Mouse (Mus musculus) liver, embryonic 15.5 days (tissue): ENCODE measurements around the gene Wdsub1. TPM values are rescaled to one million over a fixed set of nuclear protein-coding genes. Genes with fewer than 3 reads are reported as not detected.
"Not testable (repeated sequence)": the region's sequence is repeated elsewhere in the genome, so short reads cannot be mapped to it uniquely, and the experiment has no call there.

Source experiments
- ATAC-seq: fragments of 200-750 bp; cut with Nextera tagmentation; 2 replicates; pipeline ENCODE4 v1.8.0; 2017; ENCODE audit warnings: moderate number of reproducible peaks, mild to moderate bottlenecking, moderate library complexity; ENCODE audit not compliant: insufficient read depth
- H3K27ac ChIP-seq: fragments of 300-500 bp; sonication (generic); replicated peaks from 2 replicates; pipeline ENCODE4 v1.5.1; 2015; ENCODE audit warnings: mild to moderate bottlenecking, inconsistent platforms
- H3K27me3 ChIP-seq: fragments of 300-500 bp; sonication (generic); 2 replicates; pipeline ENCODE4 v1.6.1; 2015; ENCODE audit warnings: mild to moderate bottlenecking, inconsistent platforms
- H3K36me3 ChIP-seq: fragments of 300-500 bp; sonication (generic); replicated peaks from 2 replicates; pipeline ENCODE4 v1.6.1; 2015; ENCODE audit warnings: moderate library complexity, mild to moderate bottlenecking, inconsistent platforms
- H3K4me1 ChIP-seq: fragments of 300-500 bp; sonication (generic); replicated peaks from 2 replicates; pipeline ENCODE4 v1.6.1; 2015; ENCODE audit warnings: inconsistent platforms
- H3K4me2 ChIP-seq: fragments of 300-500 bp; sonication (generic); 2 replicates; pipeline ENCODE4 v1.6.1; 2015; ENCODE audit warnings: moderate library complexity, mild to moderate bottlenecking, inconsistent platforms
- H3K4me3 ChIP-seq: fragments of 300-500 bp; sonication (generic); replicated peaks from 2 replicates; pipeline ENCODE4 v1.5.1; 2015; ENCODE audit warnings: mild to moderate bottlenecking, inconsistent platforms
- H3K9ac ChIP-seq: fragments of 300-500 bp; sonication (generic); 2 replicates; pipeline ENCODE4 v1.6.1; 2015; ENCODE audit warnings: moderate library complexity, mild to moderate bottlenecking, inconsistent platforms
- H3K9me3 ChIP-seq: fragments of 300-500 bp; sonication (generic); replicated peaks from 2 replicates; pipeline ENCODE4 v1.6.1; 2016; ENCODE audit warnings: inconsistent platforms
- WGBS: fragments of 180-500 bp; shearing (Covaris S2); methylation state at CpG from one replicate; pipeline ENCODE4 v1.1.7; 2015; ENCODE audit warnings: mixed read lengths; ENCODE audit not compliant: insufficient replicate concordance; 5-methylcytosine and 5-hydroxymethylcytosine counted together
- polyA plus RNA-seq: library from polyadenylated mRNA; unstranded; fragments of >200 nt; fragmentation: Nextera tagmentation; extraction: Ambion mirVana; gene quantifications from 2 replicates; pipeline ENCODE4 v1.2.1, GENCODE M21; 2015

The Wdsub1 gene
- polyA plus RNA-seq, 1 experiment from 2014 or later: 8.4 TPM

DNA sequence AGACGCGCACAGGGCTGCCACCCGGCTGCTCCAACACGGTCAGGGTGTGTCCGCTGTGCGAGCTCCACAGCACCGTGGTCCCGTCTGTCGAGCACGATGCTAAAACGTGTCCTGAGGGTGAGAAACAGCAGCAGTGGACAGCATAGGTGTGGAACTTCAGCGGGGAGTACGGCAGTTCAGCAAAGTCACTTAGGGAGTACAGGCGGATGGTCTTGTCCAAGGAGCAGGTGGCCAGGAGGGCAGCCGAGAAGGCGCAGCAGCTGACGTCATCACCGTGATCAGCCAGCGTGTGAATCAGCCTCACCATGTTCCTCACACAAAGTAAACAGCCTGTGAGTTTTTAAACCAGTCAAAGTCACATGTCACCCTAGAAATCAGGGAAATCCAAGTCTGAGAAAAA is 4.2 kb downstream of the Wdsub1 start:
- no peak for ATAC-seq
- WGBS: 76% methylated on average over 19 of the region's 19 CpGs
- Histone ChIP-seq H3K27ac (no peak overlapping the region), H3K9me3 (no peaks in the 10 kb centered on the region), H3K27me3 (no peaks in the 10 kb centered on the region), H3K36me3 (no peaks in the 10 kb centered on the region), H3K4me1 (peaks cover 18% of the 10 kb centered on the region), H3K4me3 (no peak overlapping the region), H3K9ac (no peak overlapping the region), H3K4me2 (no peak overlapping the region)

DNA sequence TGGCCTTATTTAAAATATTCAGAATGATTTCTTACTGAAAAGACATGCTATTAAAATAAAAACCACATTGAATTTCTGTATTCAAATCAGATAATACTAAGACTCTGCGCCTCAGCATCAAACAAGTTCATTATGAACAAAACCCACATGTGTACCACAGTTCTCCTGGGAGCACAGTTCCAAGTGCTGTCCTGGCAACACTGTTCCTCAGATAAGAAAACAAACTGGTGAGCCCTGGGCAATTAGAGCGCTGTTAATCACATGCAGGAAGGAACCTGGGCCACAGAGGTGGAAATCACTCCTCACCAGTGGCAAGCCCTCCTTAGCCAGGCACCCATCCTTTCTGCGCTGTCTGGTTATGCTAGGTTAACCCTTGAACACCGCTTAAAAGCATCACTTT is 5.1 kb downstream of the Wdsub1 start:
- no peaks in the 10 kb centered on the region for H3K9me3 ChIP-seq
- H3K4me2 ChIP-seq: no peak overlapping the region
- peaks cover 11% of the 10 kb centered on the region for H3K4me1 ChIP-seq
- no peaks in the 10 kb centered on the region for H3K36me3 ChIP-seq
- no peak overlapping the region for H3K27ac ChIP-seq
- no peak overlapping the region for H3K9ac ChIP-seq
- H3K4me3 ChIP-seq: no peak overlapping the region
- ATAC-seq: no peak
- no peaks in the 10 kb centered on the region for H3K27me3 ChIP-seq
- WGBS: 66% methylated on average over 4 of the region's 4 CpGs

- no peak overlapping the region for H3K4me3 ChIP-seq
- no peaks in the 10 kb centered on the region for H3K36me3 ChIP-seq
- H3K27me3 ChIP-seq: no peaks in the 10 kb centered on the region
- ATAC-seq: no peak
- H3K9me3 ChIP-seq: no peaks in the 10 kb centered on the region
- WGBS: 83% methylated on average over 15 of the region's 15 CpGs
- no peak overlapping the region for H3K9ac ChIP-seq
- H3K4me1 ChIP-seq: peaks cover 3% of the 10 kb centered on the region
- H3K27ac ChIP-seq: no peak overlapping the region
- H3K4me2 ChIP-seq: no peak overlapping the region
Observed at GRCm38 (mm10) chr2:59876482-59876881, 5.9 kb downstream of the Wdsub1 start.

DNA sequence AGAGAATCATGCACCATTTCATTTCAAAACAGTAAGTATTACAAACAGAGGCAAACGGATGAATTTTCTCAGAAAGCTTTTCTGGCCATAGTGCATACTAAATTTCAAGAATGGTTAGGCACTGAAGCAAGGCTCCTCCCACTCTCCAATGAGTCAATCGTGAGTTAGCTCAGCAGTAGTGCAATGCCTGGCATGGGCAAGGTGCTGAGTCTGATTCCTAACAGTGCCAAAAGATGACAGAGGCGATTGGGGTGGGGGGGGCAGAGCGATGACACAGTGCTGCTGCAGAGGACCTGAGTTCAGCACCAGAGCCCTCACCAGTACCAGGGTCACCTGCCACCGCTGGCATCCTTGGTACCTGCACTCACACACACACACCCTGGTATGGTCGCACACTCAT is 11.9 kb downstream of the Wdsub1 start:
- H3K9ac ChIP-seq: no peak overlapping the region
- no peaks in the 10 kb centered on the region for H3K36me3 ChIP-seq
- H3K27me3 ChIP-seq: no peaks in the 10 kb centered on the region
- no peak overlapping the region for H3K4me2 ChIP-seq
- ATAC-seq: no peak
- WGBS: 71% methylated on average over 6 of the region's 6 CpGs
- no peak overlapping the region for H3K27ac ChIP-seq
- H3K9me3 ChIP-seq: no peaks in the 10 kb centered on the region
- H3K4me3 ChIP-seq: no peak overlapping the region
- no peaks in the 10 kb centered on the region for H3K4me1 ChIP-seq

DNA sequence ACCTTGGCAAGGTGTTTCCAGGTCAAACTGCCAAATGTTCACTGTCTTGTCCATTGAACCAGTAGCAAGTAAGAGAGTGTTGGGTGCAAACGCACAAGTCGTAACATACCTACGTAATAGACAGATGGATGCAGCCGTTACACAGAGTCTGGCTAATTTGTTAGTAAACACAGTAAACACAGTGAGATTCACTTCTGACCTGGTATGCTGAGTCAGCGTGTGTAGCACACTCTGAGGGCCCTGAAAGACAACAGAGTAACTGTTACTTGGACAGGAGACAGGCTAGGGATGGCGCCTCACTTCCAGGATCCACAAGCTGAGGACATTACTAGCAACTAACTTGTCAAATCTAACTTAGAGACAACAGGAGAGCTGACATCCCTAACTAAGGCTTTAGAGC is 19.8 kb downstream of the Wdsub1 start:
- no peaks in the 10 kb centered on the region for H3K4me1 ChIP-seq
- no peak for ATAC-seq
- 68% methylated on average over 6 of the region's 6 CpGs for WGBS
- H3K27ac ChIP-seq: no peak overlapping the region
- no peaks in the 10 kb centered on the region for H3K9me3 ChIP-seq
- H3K36me3 ChIP-seq: no peaks in the 10 kb centered on the region
- H3K4me2 ChIP-seq: no peak overlapping the region
- H3K27me3 ChIP-seq: no peaks in the 10 kb centered on the region
- H3K9ac ChIP-seq: no peak overlapping the region
- no peak overlapping the region for H3K4me3 ChIP-seq

GRCm38 (mm10) chr2:59854363-59854762 is 28.0 kb downstream of the Wdsub1 start:
- ATAC-seq: no peak
- Histone ChIP-seq H3K4me3 (no peak overlapping the region), H3K4me1 (no peaks in the 10 kb centered on the region), H3K27ac (no peak overlapping the region), H3K27me3 (no peaks in the 10 kb centered on the region), H3K36me3 (no peaks in the 10 kb centered on the region), H3K9me3 (no peaks in the 10 kb centered on the region), H3K4me2 (no peak overlapping the region), H3K9ac (no peak overlapping the region)
- WGBS: 80% methylated on average over 9 of the region's 9 CpGs

GRCm38 (mm10) chr2:59853543-59853942 is 28.8 kb downstream of the Wdsub1 start:
- Histone ChIP-seq H3K4me2 (no peak overlapping the region), H3K9me3 (no peaks in the 10 kb centered on the region), H3K4me1 (no peaks in the 10 kb centered on the region), H3K27me3 (no peaks in the 10 kb centered on the region), H3K9ac (no peak overlapping the region), H3K36me3 (no peaks in the 10 kb centered on the region), H3K27ac (no peak overlapping the region), H3K4me3 (no peak overlapping the region)
- 83% methylated on average over 10 of the region's 10 CpGs for WGBS
- ATAC-seq: no peak

GRCm38 (mm10) chr2:59852916-59853315 is 29.5 kb downstream of the Wdsub1 start:
- Histone ChIP-seq H3K9ac (no peak overlapping the region), H3K4me3 (no peak overlapping the region), H3K27me3 (no peaks in the 10 kb centered on the region), H3K4me1 (no peaks in the 10 kb centered on the region), H3K27ac (no peak overlapping the region), H3K36me3 (no peaks in the 10 kb centered on the region), H3K9me3 (no peaks in the 10 kb centered on the region), H3K4me2 (no peak overlapping the region)
- no peak for ATAC-seq
- 83% methylated on average over 11 of the region's 11 CpGs for WGBS

DNA sequence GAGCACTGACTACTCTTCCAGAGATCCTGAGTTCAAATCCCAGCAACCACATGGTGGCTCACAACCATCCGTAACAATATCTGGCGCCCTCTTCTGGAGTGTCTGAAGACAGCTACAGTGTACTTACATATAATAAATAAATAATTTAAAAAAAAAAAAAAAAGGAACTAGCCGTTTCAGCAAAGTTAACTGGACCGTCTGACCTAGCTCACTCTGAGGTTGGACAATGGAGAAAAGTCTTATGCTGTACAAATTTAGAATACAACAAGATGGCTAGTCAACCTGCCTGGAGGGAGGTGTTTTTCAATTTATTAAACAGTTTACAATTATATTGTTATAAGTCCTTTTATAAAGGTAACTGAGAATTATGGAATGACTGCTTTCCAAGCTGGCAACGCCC is 30.5 kb downstream of the Wdsub1 start:
- not testable (repeated sequence) for ATAC-seq, H3K4me2 ChIP-seq
- 48% methylated on average over 5 of the region's 5 CpGs for WGBS

GRCm38 (mm10) chr2:59843848-59844247 is 38.5 kb downstream of the Wdsub1 start:
- ATAC-seq: no peak
- H3K9ac ChIP-seq: no peak overlapping the region
- H3K27ac ChIP-seq: no peak overlapping the region
- WGBS: 64% methylated on average over 6 of the region's 6 CpGs
- H3K4me1 ChIP-seq: peaks cover 21% of the 10 kb centered on the region
- no peaks in the 10 kb centered on the region for H3K9me3 ChIP-seq
- peaks cover 17% of the 10 kb centered on the region; the same call in 1 of the 2 replicates for H3K36me3 ChIP-seq
- no peak overlapping the region for H3K4me3 ChIP-seq
- H3K27me3 ChIP-seq: no peaks in the 10 kb centered on the region
- H3K4me2 ChIP-seq: no peak overlapping the region

More for the DNA sequence above, 30.5 kb downstream of the Wdsub1 start:
- H3K4me1 ChIP-seq, H3K4me3 ChIP-seq, H3K9ac ChIP-seq, H3K27me3 ChIP-seq, H3K9me3 ChIP-seq, H3K36me3 ChIP-seq, H3K27ac ChIP-seq: not testable (repeated sequence)

DNA sequence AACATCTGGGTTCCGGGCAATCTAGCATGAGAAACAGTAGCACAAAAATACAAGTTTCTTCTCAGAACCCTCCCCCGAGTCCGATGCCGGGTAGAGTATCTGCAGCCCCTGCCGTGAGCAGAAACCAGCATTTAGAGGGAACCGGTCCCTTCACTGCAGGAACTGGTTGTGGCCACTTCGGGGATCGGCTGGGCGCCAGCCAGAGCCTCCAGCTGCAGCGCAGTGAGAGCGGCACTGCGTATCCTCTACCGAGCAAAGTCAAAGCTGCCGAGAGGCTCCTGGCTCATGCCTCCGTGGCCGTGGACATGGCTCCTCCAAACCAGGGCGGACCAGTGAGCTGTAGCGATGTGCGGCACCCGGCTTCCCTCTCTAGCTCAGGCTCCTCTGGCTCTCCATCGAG is 39.2 kb downstream of the Wdsub1 start:
- 84% methylated on average over 21 of the region's 21 CpGs for WGBS
- H3K27me3 ChIP-seq: no peaks in the 10 kb centered on the region
- H3K9ac ChIP-seq: no peak overlapping the region
- peaks cover 21% of the 10 kb centered on the region for H3K4me1 ChIP-seq
- H3K27ac ChIP-seq: no peak overlapping the region
- no peak overlapping the region for H3K4me2 ChIP-seq
- peaks cover 17% of the 10 kb centered on the region; the same call in 1 of the 2 replicates for H3K36me3 ChIP-seq
- H3K4me3 ChIP-seq: no peak overlapping the region
- ATAC-seq: no peak
- H3K9me3 ChIP-seq: no peaks in the 10 kb centered on the region

- Histone ChIP-seq H3K4me1 (peaks cover 21% of the 10 kb centered on the region), H3K9ac (no peak overlapping the region), H3K27ac (no peak overlapping the region), H3K4me3 (no peak overlapping the region), H3K4me2 (no peak overlapping the region), H3K27me3 (no peaks in the 10 kb centered on the region), H3K9me3 (no peaks in the 10 kb centered on the region), H3K36me3 (peaks cover 18% of the 10 kb centered on the region; the same call in 1 of the 2 replicates)
- no peak for ATAC-seq
- WGBS: 45% methylated on average over 6 of the region's 6 CpGs
Observed at GRCm38 (mm10) chr2:59842556-59843008, 39.8 kb downstream of the Wdsub1 start.
